Mouse (Mus musculus) CD4-positive, CD25-positive, alpha-beta regulatory T cell, adult 4 months (primary cell): ENCODE data around the gene Nxn. TPM values are rescaled to one million over a fixed set of nuclear protein-coding genes. Genes with fewer than 3 reads are reported as not detected.

Experiments
- ATAC-seq: one replicate; pipeline ENCODE4 v1.8.0; 2017
- polyA plus RNA-seq, 2 experiments: library from polyadenylated mRNA; unstranded; fragments of 100-300 nt; shearing (Covaris generic); gene quantifications; one replicate each; pipeline ENCODE4 v1.2.1; 2017

Gene Nxn
- polyA plus RNA-seq, 2 experiments from 2014 or later, result 1.3 to 2.0 TPM

- ATAC-seq, result no peak
Observed at GRCm38 (mm10) chr11:76260208-76261050, 138.5 kb downstream of the Nxn start.

- no peak for ATAC-seq
Observed at GRCm38 (mm10) chr11:76258511-76258910, 140.4 kb downstream of the Nxn start.

- ATAC-seq, result no peak
Observed at GRCm38 (mm10) chr11:76257386-76257785, 141.6 kb downstream of the Nxn start.

GRCm38 (mm10) chr11:76256129-76256528 lies 142.8 kb downstream of the Nxn start:
- ATAC-seq, result no peak

- no peak for ATAC-seq
Observed at GRCm38 (mm10) chr11:76255431-76256001, 143.4 kb downstream of the Nxn start.

GRCm38 (mm10) chr11:76253918-76254264 lies 145.0 kb downstream of the Nxn start:
- no peak for ATAC-seq

GRCm38 (mm10) chr11:76253145-76253917 lies 145.6 kb downstream of the Nxn start:
- peak; percentile 96 for ATAC-seq

GRCm38 (mm10) chr11:76252036-76252435 lies 146.9 kb downstream of the Nxn start:
- ATAC-seq, result no peak

- no peak for ATAC-seq
Observed at GRCm38 (mm10) chr11:76247239-76247638, 151.7 kb downstream of the Nxn start.

- ATAC-seq, result no peak
Observed at GRCm38 (mm10) chr11:76246439-76246838, 152.5 kb downstream of the Nxn start.

- peak; percentile 21 for ATAC-seq
Observed at GRCm38 (mm10) chr11:76243811-76244546, 155.0 kb downstream of the Nxn start.

GRCm38 (mm10) chr11:76242901-76243810 lies 155.8 kb downstream of the Nxn start, which contains the start of the genes Mrm3 and Glod4:
Mrm3 (plus strand) TSS chr11:76243715.
Glod4 (minus strand) TSS chr11:76243725.
- peak; percentile 91 for ATAC-seq

GRCm38 (mm10) chr11:76239750-76240149 lies 159.2 kb downstream of the Nxn start:
- ATAC-seq, result no peak

- no peak for ATAC-seq
Observed at GRCm38 (mm10) chr11:76236136-76236535, 162.8 kb downstream of the Nxn start.

- no peak for ATAC-seq
Observed at GRCm38 (mm10) chr11:76225051-76225450, 173.9 kb downstream of the Nxn start.

- no peak for ATAC-seq
Observed at GRCm38 (mm10) chr11:76224631-76225030, 174.3 kb downstream of the Nxn start.

GRCm38 (mm10) chr11:76217390-76217800 lies 181.5 kb downstream of the Nxn start, which contains the start of the genes Dbil5 and Gemin4:
Dbil5 (plus strand) TSS chr11:76217608.
Gemin4 (minus strand) TSS chr11:76217664.
- ATAC-seq, result peak; percentile 99

GRCm38 (mm10) chr11:76216681-76217389 lies 182.1 kb downstream of the Nxn start:
- ATAC-seq, result peak; percentile 21

- no peak for ATAC-seq
Observed at GRCm38 (mm10) chr11:76216049-76216540, 182.8 kb downstream of the Nxn start.

- no peak for ATAC-seq
Observed at GRCm38 (mm10) chr11:76215011-76215410, 183.9 kb downstream of the Nxn start.
